Comparison of ENCODE assay signal across 10 mouse cellular contexts in genomic region chr5:23893864-23894771, GRCm38 (mm10). TPM values are rescaled to one million over a fixed set of nuclear protein-coding genes. Genes with fewer than 3 reads are reported as not detected.
A peak's percentile ranks its signal among the peaks of the same experiment; 100 is the strongest.
DNase-seq lines count a peak whose midpoint lies in the region; ATAC-seq and TF ChIP-seq lines count a peak whose summit lies in the region.
"Had no signal": no experiment of that assay in that cellular context is flagged by ENCODE, and none has a peak within 500 bp of the region (broad histone marks: within the 10 kb centered on the region; RNA-seq: fewer than 3 reads in every experiment).

No protein-coding gene starts in this region.

- no peaks in the 10 kb centered on the region for H3K9me3 ChIP-seq in G1E (replicated peaks)
- H3K9me3 ChIP-seq in intestine, postnatal 0 days (ENCODE audit: control insufficient read depth) = no peaks in the 10 kb centered on the region
- H3K9me3 ChIP-seq: embryonic facial prominence, embryonic 15.5 days; lung, embryonic 15.5 days had no signal

- H3K36me3 ChIP-seq in G1E (replicated peaks) (no peaks in the 10 kb centered on the region), macrophage (ENCODE audit: inconsistent target) (no peaks in the 10 kb centered on the region)
- H3K36me3 ChIP-seq in intestine, postnatal 0 days (ENCODE audit: control insufficient read depth, insufficient read depth) = no peaks in the 10 kb centered on the region
- H3K36me3 ChIP-seq: embryonic facial prominence, embryonic 15.5 days; lung, embryonic 15.5 days had no signal

- peak overlapping the region; percentile 72 for H3K27ac ChIP-seq in macrophage
- H3K27ac ChIP-seq in intestine, postnatal 0 days (ENCODE audit: low read depth, low read length) = no peak overlapping the region
- H3K27ac ChIP-seq: embryonic facial prominence, embryonic 15.5 days; lung, embryonic 15.5 days had no signal

- peaks cover 5% of the 10 kb centered on the region for H3K27me3 ChIP-seq in G1E (ENCODE audit: insufficient read depth, low read length)
- H3K27me3 ChIP-seq in intestine, postnatal 0 days (replicated peaks; ENCODE audit: control insufficient read depth, insufficient read depth, low read length) = no peaks in the 10 kb centered on the region
- H3K27me3 ChIP-seq: embryonic facial prominence, embryonic 15.5 days; lung, embryonic 15.5 days had no signal

- DNase-seq in adrenal gland, postnatal 10 days = peak; percentile 55
- DNase-seq in adrenal gland, adult 8-10 months = no peak
- peak; percentile 24 for DNase-seq in G1E (ENCODE audit: low spot score)
- DNase-seq in gastrocnemius, adult 18-20 months (ENCODE audit: low spot score) = peak; percentile 15
- DNase-seq in layer of hippocampus, adult 11-12 months (ENCODE audit: low spot score) = peak; percentile 55
- no peak for DNase-seq in frontal cortex, postnatal 14 days (ENCODE audit: low spot score in 2 of 2)

- H3K79me2 ChIP-seq in macrophage (ENCODE audit: inconsistent target) = no peaks in the 10 kb centered on the region

- no peak overlapping the region for H3K4me2 ChIP-seq in intestine, postnatal 0 days (replicated peaks; ENCODE audit: low read depth)
- H3K4me2 ChIP-seq: embryonic facial prominence, embryonic 15.5 days; lung, embryonic 15.5 days had no signal

- TF ChIP-seq CTCF in G1E (IDR thresholded peaks at IDR 0.05; ENCODE audit: low read depth, low read length) = no peak
- TF ChIP-seq CTCF in intestine, postnatal 0 days (IDR thresholded peaks at IDR 0.05; ENCODE audit: low read depth) = no peak

- peaks cover 24% of the 10 kb centered on the region for H3K4me1 ChIP-seq in G1E (ENCODE audit: insufficient read depth, low read depth, low read length)
- no peaks in the 10 kb centered on the region for H3K4me1 ChIP-seq in intestine, postnatal 0 days (replicated peaks; ENCODE audit: control insufficient read depth, insufficient read depth, low read length)
- H3K4me1 ChIP-seq: embryonic facial prominence, embryonic 15.5 days; lung, embryonic 15.5 days had no signal

- ATAC-seq in G1E (ENCODE audit: extremely low read depth, insufficient number of reproducible peaks, low FRiP score, poor library complexity, severe bottlenecking) = peak; percentile 73
- ATAC-seq in intestine, postnatal 0 days = no peak

- 9% methylated on average over 11 of the region's 11 CpGs for WGBS in macrophage (ENCODE audit: missing documents)
- 66% methylated on average over 11 of the region's 11 CpGs for WGBS in intestine, postnatal 0 days

- peak overlapping the region; percentile 10; the same call in 1 of the 2 replicates for H3K4me3 ChIP-seq in G1E (ENCODE audit: low read depth, low read length)
- H3K4me3 ChIP-seq in macrophage (ENCODE audit: inconsistent target) = peak overlapping the region; percentile 22; the same call in 1 of the 2 replicates
- H3K4me3 ChIP-seq in intestine, postnatal 0 days (ENCODE audit: low read depth, low read length) = no peak overlapping the region
- H3K4me3 ChIP-seq: embryonic facial prominence, embryonic 15.5 days; lung, embryonic 15.5 days had no signal

- H3K9ac ChIP-seq in intestine, postnatal 0 days (ENCODE audit: low read depth, low read length) = no peak overlapping the region
- H3K9ac ChIP-seq: embryonic facial prominence, embryonic 15.5 days; lung, embryonic 15.5 days had no signal

RNA-seq across cellular contexts. Expression of gene Tomm7, which starts 50.2 kb away (rescaled TPM):
- 100 to 1,000 TPM; 117 TPM for total RNA-seq in adrenal gland, postnatal 10 days (2021)
- 100 to 1,000 TPM in 2 of 4 experiments, 10 to 100 TPM in 2; 96.5 to 124 (median 111) TPM for total RNA-seq in adrenal gland, adult 8-10 months (2022)
- total RNA-seq in G1E (2014; fragmentation: Nextera tagmentation) (7.8 and 12.3 TPM in 2 replicates), G1E (2017) (343 and 366 TPM in 2 replicates)
- polyA plus RNA-seq in G1E (2012) (6.0 and 22.3 TPM in 2 replicates), macrophage (2018) (30.7 to 70.1 TPM (median 68.5 TPM) in 3 replicates)
- 10 to 100 TPM; 60.4 to 70.0 TPM for total RNA-seq in gastrocnemius, adult 18-20 months (2021)
- 10 to 100 TPM in 1 of 26 experiments, 1 to 10 TPM in 24, under 1 TPM in 1; 0.79 to 12.5 (median 4.1) TPM for total RNA-seq in macrophage (2018; cell fraction: chromatin; rRNA removed)
- total RNA-seq in macrophage (2018; cell fraction: cytosol; rRNA removed) = 10 to 100 TPM; 45.0 to 83.7 (median 64.0) TPM
- total RNA-seq in macrophage (2018; cell fraction: nucleus; rRNA removed) = 10 to 100 TPM in 14 of 26 experiments, 1 to 10 TPM in 12; 4.2 to 15.2 (median 10.2) TPM
- 111 and 118 TPM in 2 replicates for polyA plus RNA-seq in intestine, postnatal 0 days (2015; fragmentation: Nextera tagmentation; extraction: Ambion mirVana)

Comparison
In these comparisons a context has a peak if more than half of its experiments do, and no peak if none do; other contexts are left out.
1. DNase-seq: peak in adrenal gland, postnatal 10 days (single experiment), G1E (single experiment), gastrocnemius, adult 18-20 months (single experiment) and layer of hippocampus, adult 11-12 months (single experiment); none in adrenal gland, adult 8-10 months (single experiment) and frontal cortex, postnatal 14 days (0 of 2).